Mouse (Mus musculus) forebrain, embryonic 12.5 days (tissue): ENCODE data around the gene Vps8. TPM values are rescaled to one million over a fixed set of nuclear protein-coding genes. Genes with fewer than 3 reads are reported as not detected.

Source experiments
- ATAC-seq: fragments of 200-750 bp; cut with Nextera tagmentation; 2 replicates; pipeline ENCODE4 v1.8.0; 2017; ENCODE audit warnings: moderate TSS enrichment; ENCODE audit not compliant: low FRiP score
- H3K27ac ChIP-seq: fragments of 300-500 bp; sonication (generic); 2 replicates; pipeline ENCODE4 v1.5.1; 2016; ENCODE audit warnings: mild to moderate bottlenecking
- H3K27me3 ChIP-seq: fragments of 300-500 bp; sonication (generic); 2 replicates; pipeline ENCODE4 v1.6.1; 2016; ENCODE audit warnings: mild to moderate bottlenecking
- H3K36me3 ChIP-seq: fragments of 300-500 bp; sonication (generic); replicated peaks from 2 replicates; pipeline ENCODE4 v1.6.1; 2016; ENCODE audit warnings: mild to moderate bottlenecking
- H3K4me1 ChIP-seq: fragments of 300-500 bp; sonication (generic); 2 replicates; pipeline ENCODE4 v1.6.1; 2016
- H3K4me2 ChIP-seq: fragments of 300-500 bp; sonication (generic); 2 replicates; pipeline ENCODE4 v1.6.1; 2016; ENCODE audit warnings: mild to moderate bottlenecking, moderate library complexity
- H3K4me3 ChIP-seq: fragments of 300-500 bp; sonication (generic); replicated peaks from 2 replicates; pipeline ENCODE4 v1.5.1; 2016; ENCODE audit warnings: mild to moderate bottlenecking
- H3K9ac ChIP-seq: fragments of 300-500 bp; sonication (generic); 2 replicates; pipeline ENCODE4 v1.6.1; 2016; ENCODE audit warnings: mild to moderate bottlenecking
- H3K9me3 ChIP-seq: fragments of 300-500 bp; sonication (generic); 2 replicates; pipeline ENCODE4 v1.6.1; 2016
- WGBS: fragments of 180-500 bp; shearing (Covaris S2); methylation state at CpG from one replicate; pipeline ENCODE4 v1.1.7; 2016; 5-methylcytosine and 5-hydroxymethylcytosine counted together
- polyA plus RNA-seq: library from polyadenylated mRNA; unstranded; fragments of >200 nt; fragmentation: Nextera tagmentation; extraction: Ambion mirVana; gene quantifications from 2 replicates; pipeline ENCODE4 v1.2.1, GENCODE M21; 2016

Gene Vps8
- polyA plus RNA-seq, 1 experiment from 2014 or later = 30.1 TPM

- H3K9ac ChIP-seq = no peak overlapping the region
- no peaks in the 10 kb centered on the region for H3K27me3 ChIP-seq
- no peaks in the 10 kb centered on the region for H3K9me3 ChIP-seq
- 0 out of 2 replicates have a peak overlapping the region, but pooled peaks have one; percentile 31 for H3K27ac ChIP-seq
- no peaks in the 10 kb centered on the region for H3K36me3 ChIP-seq
- no peak overlapping the region for H3K4me3 ChIP-seq
- peaks cover 21% of the 10 kb centered on the region for H3K4me1 ChIP-seq
- 70% methylated on average over 6 of the region's 6 CpGs for WGBS
- peak; percentile 41; the same call in 1 of the 2 replicates for ATAC-seq
- H3K4me2 ChIP-seq = no peak overlapping the region
Observed at GRCm38 (mm10) chr16:21625784-21626634, 203.1 kb downstream of the Vps8 start.

GRCm38 (mm10) chr16:21627248-21627647 lies 204.3 kb downstream of the Vps8 start:
- H3K27me3 ChIP-seq = no peaks in the 10 kb centered on the region
- no peaks in the 10 kb centered on the region for H3K9me3 ChIP-seq
- WGBS = 46% methylated on average over 6 of the region's 6 CpGs
- no peak overlapping the region for H3K9ac ChIP-seq
- no peak for ATAC-seq
- no peak overlapping the region for H3K4me2 ChIP-seq
- H3K4me1 ChIP-seq = peaks cover 21% of the 10 kb centered on the region
- no peak overlapping the region for H3K27ac ChIP-seq
- H3K36me3 ChIP-seq = no peaks in the 10 kb centered on the region
- no peak overlapping the region for H3K4me3 ChIP-seq

DNA sequence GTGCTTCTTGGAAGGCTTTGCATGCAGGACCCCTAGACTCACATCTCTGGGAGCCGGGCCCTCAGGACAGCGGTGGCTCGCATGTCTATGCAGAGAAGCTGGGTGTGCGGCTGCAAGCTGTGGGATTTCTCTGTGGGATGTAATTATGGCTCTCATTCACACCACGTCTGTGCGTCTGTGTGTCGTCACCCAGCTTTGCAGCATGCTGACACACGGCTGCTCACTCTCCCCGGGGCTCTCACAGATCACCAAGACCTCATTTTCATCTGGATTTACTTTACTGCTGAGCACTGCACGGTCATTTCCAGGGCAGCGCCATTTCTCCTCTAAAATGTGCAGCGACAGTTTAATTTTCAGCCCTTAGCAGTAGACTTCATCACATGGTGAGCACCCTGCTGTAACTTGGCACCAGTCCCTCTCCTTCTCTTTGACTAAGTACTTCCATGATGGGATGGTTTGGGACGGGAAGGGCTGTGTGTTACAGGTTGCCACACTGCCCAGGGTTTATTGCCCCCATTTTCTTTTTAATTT lies 205.2 kb downstream of the Vps8 start:
- Histone ChIP-seq H3K9me3 (no peaks in the 10 kb centered on the region), H3K27me3 (no peaks in the 10 kb centered on the region), H3K4me1 (peaks cover 21% of the 10 kb centered on the region), H3K9ac (no peak overlapping the region), H3K4me3 (no peak overlapping the region), H3K27ac (0 out of 2 replicates have a peak overlapping the region, but pooled peaks have one; percentile 53), H3K36me3 (no peaks in the 10 kb centered on the region), H3K4me2 (no peak overlapping the region)
- WGBS = 56% methylated on average over 13 of the region's 13 CpGs
- ATAC-seq = peak; percentile 41; the same call in 1 of the 2 replicates

DNA sequence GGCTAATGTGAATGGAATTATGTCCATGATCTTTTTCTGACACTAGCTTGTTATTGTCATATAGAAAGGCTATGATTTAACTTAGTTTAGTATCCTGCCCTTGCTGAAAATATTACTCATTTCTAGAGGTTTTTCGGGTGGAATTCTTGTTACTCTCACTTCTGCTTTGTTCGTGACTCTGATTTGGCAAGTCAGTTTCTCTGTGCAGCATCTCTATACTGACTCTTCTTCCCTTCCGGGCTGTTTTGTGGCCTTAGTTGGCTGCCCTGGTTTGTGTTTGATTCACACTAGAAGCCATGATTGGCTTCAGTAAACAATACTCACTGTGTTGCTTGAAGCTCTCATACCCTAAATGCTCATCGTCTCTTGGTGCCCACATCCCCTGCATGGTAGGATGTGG lies 207.7 kb downstream of the Vps8 start:
- no peak overlapping the region for H3K27ac ChIP-seq
- no peak overlapping the region for H3K4me2 ChIP-seq
- H3K4me1 ChIP-seq = peaks cover 21% of the 10 kb centered on the region
- no peak for ATAC-seq
- no peaks in the 10 kb centered on the region for H3K9me3 ChIP-seq
- H3K9ac ChIP-seq = no peak overlapping the region
- no peaks in the 10 kb centered on the region for H3K27me3 ChIP-seq
- no peak overlapping the region for H3K4me3 ChIP-seq
- 89% methylated on average over 4 of the region's 4 CpGs for WGBS
- no peaks in the 10 kb centered on the region for H3K36me3 ChIP-seq

DNA sequence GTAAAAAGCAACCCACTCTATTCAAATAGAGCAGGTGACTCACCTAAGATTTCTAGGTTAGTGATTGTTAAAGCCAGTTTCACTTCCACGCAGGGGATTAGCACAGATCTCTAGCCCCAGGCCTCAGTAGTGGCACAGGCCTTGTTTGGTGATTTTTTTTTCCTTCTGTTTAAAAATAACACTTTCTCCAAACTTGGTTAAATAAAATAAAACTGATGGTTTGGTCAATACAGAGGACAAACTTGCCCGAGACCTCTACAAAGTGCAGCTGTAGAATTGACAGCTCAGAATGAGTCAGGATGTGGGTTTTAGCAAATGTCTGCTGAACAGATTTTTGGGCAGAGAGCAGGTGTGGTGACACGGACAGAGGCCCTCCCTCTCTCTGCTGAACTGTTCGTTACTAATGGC lies 208.9 kb downstream of the Vps8 start:
- H3K4me2 ChIP-seq = no peak overlapping the region
- H3K4me1 ChIP-seq = peaks cover 14% of the 10 kb centered on the region
- no peaks in the 10 kb centered on the region for H3K36me3 ChIP-seq
- H3K9me3 ChIP-seq = no peaks in the 10 kb centered on the region
- no peak for ATAC-seq
- no peak overlapping the region for H3K4me3 ChIP-seq
- 78% methylated on average over 4 of the region's 4 CpGs for WGBS
- no peaks in the 10 kb centered on the region for H3K27me3 ChIP-seq
- no peak overlapping the region for H3K27ac ChIP-seq
- H3K9ac ChIP-seq = no peak overlapping the region

DNA sequence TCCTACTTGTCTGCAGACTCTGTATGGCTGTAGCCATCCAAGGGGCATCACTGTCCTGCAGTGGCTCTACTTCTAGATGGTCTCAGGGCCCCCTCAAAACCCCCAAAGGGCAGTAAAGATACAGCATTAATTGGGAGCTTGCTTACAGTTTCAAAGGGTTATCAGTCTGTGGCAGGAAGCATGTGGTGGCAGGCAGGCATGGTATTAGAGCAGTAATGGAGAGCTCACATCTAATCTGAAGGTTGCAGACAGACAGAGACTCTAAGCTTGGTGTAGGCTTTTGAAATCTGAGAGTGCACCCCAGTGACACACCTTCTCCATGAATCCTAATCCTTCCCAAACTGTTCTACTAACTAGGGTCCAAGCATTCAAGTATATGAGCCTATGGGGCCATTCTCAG lies 211.5 kb downstream of the Vps8 start:
- no peaks in the 10 kb centered on the region for H3K4me1 ChIP-seq
- H3K9me3 ChIP-seq = no peaks in the 10 kb centered on the region
- H3K27me3 ChIP-seq = no peaks in the 10 kb centered on the region
- H3K9ac ChIP-seq = no peak overlapping the region
- no peak overlapping the region for H3K27ac ChIP-seq
- H3K36me3 ChIP-seq = no peaks in the 10 kb centered on the region
- ATAC-seq = no peak
- H3K4me2 ChIP-seq = no peak overlapping the region
- H3K4me3 ChIP-seq = no peak overlapping the region

DNA sequence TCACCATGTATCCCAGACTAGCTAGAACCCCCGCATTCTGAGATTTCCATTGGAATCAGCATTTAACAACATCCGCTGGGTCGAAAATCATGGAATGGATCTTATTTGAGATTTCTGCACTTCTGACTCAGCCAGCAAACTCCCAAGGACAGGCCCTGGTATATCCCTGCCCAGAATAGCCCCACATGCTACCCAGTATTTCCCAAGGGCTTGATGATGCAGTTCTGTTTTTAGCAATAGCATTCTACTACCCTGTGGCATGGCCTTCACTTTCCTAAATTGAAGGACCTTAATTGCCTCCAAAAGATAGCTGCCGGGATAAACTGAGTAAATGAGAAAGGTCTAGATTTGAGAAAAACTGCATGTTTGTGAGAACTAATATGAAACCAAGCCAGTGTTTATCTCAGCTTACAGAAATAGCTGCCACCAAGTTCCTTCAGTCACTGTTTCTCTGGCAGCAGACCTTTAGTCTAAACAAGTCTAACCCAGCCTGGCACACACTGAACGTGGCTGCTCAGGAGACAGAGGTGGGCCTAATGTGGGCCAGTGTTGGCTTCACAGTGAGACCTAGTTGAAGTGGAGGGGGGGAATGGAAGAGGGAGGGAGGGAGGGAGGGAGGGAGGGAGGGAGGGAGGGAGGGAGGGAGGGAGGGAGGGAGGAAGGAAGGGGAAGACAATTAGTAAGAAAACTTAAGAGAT lies 213.4 kb downstream of the Vps8 start:
- WGBS = 89% methylated on average over 5 of the region's 5 CpGs
- no peak overlapping the region for H3K9ac ChIP-seq
- no peak overlapping the region for H3K4me2 ChIP-seq
- H3K36me3 ChIP-seq = no peaks in the 10 kb centered on the region
- no peak overlapping the region for H3K27ac ChIP-seq
- H3K9me3 ChIP-seq = no peaks in the 10 kb centered on the region
- ATAC-seq = no peak
- H3K27me3 ChIP-seq = no peaks in the 10 kb centered on the region
- H3K4me1 ChIP-seq = no peaks in the 10 kb centered on the region
- H3K4me3 ChIP-seq = no peak overlapping the region

DNA sequence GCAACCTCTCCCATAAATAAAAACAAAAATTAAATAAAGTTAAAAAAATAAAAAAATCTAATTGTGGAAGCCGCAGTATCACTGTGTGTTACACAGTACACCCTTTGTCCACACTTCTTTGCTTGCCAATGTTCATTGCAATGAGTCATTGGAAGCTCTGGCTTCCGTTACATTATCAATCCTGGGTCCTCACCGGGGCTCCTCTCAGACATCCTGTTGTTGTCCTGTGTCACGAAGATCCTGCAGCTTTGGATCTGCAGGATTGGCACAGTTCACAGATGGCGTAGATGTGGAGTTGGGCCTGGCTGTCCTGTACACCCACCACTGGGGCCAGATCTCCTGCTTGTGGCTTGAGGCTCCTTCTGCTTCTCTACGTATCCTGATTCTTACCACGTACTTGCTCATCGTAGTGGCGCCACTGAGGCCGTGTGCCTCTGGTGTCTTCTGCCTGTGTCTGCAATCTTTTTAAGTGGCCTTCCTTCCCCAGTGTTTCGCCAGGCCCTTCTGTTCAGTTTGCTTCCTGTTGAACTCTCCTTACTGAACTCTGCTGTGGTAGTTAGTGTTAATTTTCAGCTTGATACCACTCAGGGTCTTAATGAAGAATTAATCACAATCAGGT lies 214.4 kb downstream of the Vps8 start:
- Histone ChIP-seq H3K9ac (no peak overlapping the region), H3K4me3 (no peak overlapping the region), H3K27me3 (no peaks in the 10 kb centered on the region), H3K4me1 (no peaks in the 10 kb centered on the region), H3K9me3 (no peaks in the 10 kb centered on the region), H3K36me3 (0 out of 2 replicates have a peak, but pooled peaks cover 2% of the 10 kb centered on the region), H3K4me2 (no peak overlapping the region), H3K27ac (no peak overlapping the region)
- WGBS = 88% methylated on average over 11 of the region's 11 CpGs
- ATAC-seq = no peak

GRCm38 (mm10) chr16:21640766-21641499 lies 218.0 kb downstream of the Vps8 start:
- no peak overlapping the region for H3K27ac ChIP-seq
- no peaks in the 10 kb centered on the region for H3K27me3 ChIP-seq
- H3K36me3 ChIP-seq = 0 out of 2 replicates have a peak, but pooled peaks cover 5% of the 10 kb centered on the region
- peaks cover 9% of the 10 kb centered on the region; the same call in 1 of the 2 replicates for H3K4me1 ChIP-seq
- no peak overlapping the region for H3K9ac ChIP-seq
- H3K4me2 ChIP-seq = no peak overlapping the region
- H3K4me3 ChIP-seq = no peak overlapping the region
- 86% methylated on average over 7 of the region's 7 CpGs for WGBS
- no peak for ATAC-seq
- no peaks in the 10 kb centered on the region for H3K9me3 ChIP-seq

GRCm38 (mm10) chr16:21641944-21642343 lies 219.0 kb downstream of the Vps8 start:
- H3K36me3 ChIP-seq = 0 out of 2 replicates have a peak, but pooled peaks cover 5% of the 10 kb centered on the region

DNA sequence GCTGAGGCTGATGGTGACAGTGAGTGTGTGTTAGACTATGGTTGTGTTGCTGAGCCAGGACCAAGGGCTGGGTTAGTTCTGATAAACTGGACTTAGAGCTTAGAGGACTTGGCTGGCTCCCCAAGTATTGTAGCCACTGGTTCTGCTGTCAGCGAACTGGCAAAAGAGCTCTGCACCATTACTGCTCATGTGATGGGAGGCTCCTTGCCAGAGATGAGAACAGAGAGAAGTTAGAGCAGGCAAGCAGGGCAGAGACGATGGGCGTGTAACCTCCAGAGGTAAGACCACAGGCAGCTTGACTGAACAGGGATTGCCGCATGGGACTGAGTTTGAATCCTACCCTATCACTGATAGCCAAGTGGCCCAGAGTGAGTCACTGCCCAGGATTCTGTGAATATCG lies 220.0 kb downstream of the Vps8 start:
- no peak overlapping the region for H3K9ac ChIP-seq
- no peak overlapping the region for H3K27ac ChIP-seq
- no peaks in the 10 kb centered on the region for H3K27me3 ChIP-seq
- H3K36me3 ChIP-seq = 0 out of 2 replicates have a peak, but pooled peaks cover 8% of the 10 kb centered on the region
- WGBS = 96% methylated on average over 5 of the region's 5 CpGs
- no peaks in the 10 kb centered on the region for H3K9me3 ChIP-seq
- H3K4me1 ChIP-seq = peaks cover 9% of the 10 kb centered on the region; the same call in 1 of the 2 replicates
- ATAC-seq = no peak
- H3K4me3 ChIP-seq = no peak overlapping the region
- H3K4me2 ChIP-seq = no peak overlapping the region

More at GRCm38 (mm10) chr16:21641944-21642343, 219.0 kb downstream of the Vps8 start:
- Histone ChIP-seq H3K4me1 (peaks cover 9% of the 10 kb centered on the region; the same call in 1 of the 2 replicates), H3K4me3 (no peak overlapping the region), H3K4me2 (no peak overlapping the region), H3K27me3 (no peaks in the 10 kb centered on the region), H3K27ac (no peak overlapping the region), H3K9ac (no peak overlapping the region), H3K9me3 (no peaks in the 10 kb centered on the region)
- no peak for ATAC-seq
- WGBS = 91% methylated on average over 3 of the region's 3 CpGs
